Mouse (Mus musculus) thymus, adult 2 months (tissue): ENCODE data around the gene Mcoln3.

Source experiments
- CTCF ChIP-seq: fragments of 200-500 bp; IDR thresholded peaks from 2 replicates; pipeline ENCODE4 v1.5.1; 2012; ENCODE audit warnings: mild to moderate bottlenecking, control low read depth, low read length, moderate library complexity, borderline replicate concordance; ENCODE audit not compliant: control insufficient read depth, poor library complexity, insufficient read depth; ENCODE audit errors: extremely low read depth
- POLR2A ChIP-seq: fragments of 200-500 bp; IDR thresholded peaks from 2 replicates; pipeline ENCODE4 v1.6.1; 2012; ENCODE audit warnings: mild to moderate bottlenecking, low read length, control low read depth, moderate library complexity; ENCODE audit not compliant: control insufficient read depth, poor library complexity, insufficient read depth; ENCODE audit errors: extremely low read depth

- TF ChIP-seq CTCF, result no peak
- no peak for TF ChIP-seq POLR2A
Observed at GRCm38 (mm10) chr3:146117258-146117996, at the start of gene Mcoln3.
